Mouse (Mus musculus) lung, postnatal 36 days (tissue): Measurements from ENCODE around the gene Rpl34.

Experiments
- DNase-seq: peaks from one replicate; pipeline ENCODE4 v3.0.0; 2022; ENCODE audit warnings: mixed read lengths

Rpl34 gene

DNA sequence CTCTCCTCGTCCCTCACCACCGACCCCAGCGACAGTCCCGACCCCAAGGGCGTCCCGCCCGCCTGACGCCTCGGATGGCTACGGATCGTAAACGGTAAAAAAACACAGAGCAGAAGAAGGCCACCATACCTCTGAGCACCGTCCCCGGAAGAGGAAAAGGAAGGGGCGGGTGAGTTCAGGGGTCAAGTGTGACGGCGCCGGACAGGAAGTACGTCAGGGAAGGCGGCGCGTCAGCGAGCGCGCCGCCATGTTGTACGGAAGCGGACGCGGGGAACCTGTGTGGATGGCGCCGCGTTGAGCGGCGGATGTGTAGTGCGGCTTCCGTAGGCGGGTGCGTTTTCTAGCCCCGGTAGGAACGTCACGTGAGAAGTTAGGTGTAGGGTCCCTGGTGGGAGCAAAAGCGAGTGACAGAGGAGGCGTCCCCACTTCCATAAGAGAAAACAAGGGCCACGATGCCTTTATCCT lies at the start of gene Rpl34:
Gene Rpl34 (minus strand): TSS at position 210 of the 465 bp plus-strand sequence.
- DNase-seq: peak; percentile 96

DNA sequence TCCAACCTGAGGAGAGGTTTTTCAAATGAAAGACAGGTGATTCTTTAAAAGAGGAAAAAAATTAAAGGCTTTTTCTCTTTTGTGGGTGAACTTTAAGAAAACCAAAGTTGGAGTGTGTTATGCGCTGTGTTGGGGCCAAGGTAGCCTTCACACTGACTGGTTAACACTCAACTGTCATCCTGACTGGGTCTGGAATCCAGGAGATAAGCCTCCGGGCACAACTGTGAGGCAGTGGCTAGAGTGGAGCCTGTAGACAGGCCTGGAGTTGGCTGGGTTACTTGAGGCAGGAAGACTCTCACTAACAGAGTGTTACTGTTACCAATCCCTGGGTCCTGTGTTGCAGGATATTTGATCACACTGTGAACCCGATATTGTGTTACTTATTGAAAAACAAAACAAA lies 38.0 kb upstream of the Rpl34 start:
- no peak for DNase-seq

DNA sequence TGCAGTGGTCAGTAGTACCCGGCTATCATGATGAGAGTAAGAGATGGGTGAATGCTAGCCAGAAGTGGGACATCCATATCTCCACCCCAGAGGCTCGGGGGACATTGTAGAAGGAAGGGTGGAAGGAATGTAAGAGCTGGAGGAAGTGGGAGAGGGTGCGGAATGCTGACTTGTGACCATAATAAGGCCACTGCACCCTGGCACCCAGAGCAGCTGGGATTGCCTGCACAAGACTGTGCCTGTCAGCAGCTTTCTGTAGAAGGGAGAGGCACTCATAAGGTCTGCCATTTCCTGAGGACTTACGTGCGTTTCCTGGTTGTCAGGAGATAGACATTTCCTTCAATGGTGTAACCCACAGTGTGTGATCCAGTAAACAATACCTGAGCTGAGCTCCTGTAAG lies 33.9 kb upstream of the Rpl34 start:
- no peak for DNase-seq

DNA sequence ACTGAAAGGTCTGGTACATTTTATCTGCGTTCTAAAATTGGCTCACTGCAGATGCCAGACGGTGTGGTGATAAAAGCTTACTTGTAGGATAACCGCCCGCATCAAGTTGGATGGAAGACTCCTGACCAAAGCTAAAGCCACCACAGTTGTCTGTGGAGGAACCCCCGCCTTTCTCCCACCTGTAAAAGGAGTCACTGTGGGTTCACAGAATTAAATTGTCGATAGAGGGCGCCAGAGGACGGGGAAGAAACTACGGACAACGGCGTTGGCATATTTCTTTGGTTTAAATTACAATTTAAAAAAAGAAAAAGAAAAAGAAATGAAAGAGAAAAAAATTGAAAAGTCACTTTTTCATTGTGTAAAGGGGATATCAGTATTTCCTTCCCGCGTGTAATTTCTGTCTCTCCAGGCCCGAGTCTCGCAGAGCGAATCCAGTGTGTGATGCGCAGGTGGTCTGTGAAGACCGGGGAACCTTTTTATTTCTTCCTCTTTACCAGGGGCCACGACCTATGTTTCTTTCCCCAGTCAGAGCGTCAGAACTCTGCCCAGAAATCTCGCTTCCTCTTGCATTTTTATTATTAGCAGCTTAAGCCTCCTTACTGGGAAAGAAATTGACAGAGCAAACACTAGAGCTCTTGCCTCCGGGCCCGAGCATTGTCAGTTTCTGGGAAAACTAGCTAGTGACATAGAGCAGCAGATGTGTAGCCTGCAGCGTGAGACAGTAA lies 30.7 kb upstream of the Rpl34 start:
- peak; percentile 80 for DNase-seq

DNA sequence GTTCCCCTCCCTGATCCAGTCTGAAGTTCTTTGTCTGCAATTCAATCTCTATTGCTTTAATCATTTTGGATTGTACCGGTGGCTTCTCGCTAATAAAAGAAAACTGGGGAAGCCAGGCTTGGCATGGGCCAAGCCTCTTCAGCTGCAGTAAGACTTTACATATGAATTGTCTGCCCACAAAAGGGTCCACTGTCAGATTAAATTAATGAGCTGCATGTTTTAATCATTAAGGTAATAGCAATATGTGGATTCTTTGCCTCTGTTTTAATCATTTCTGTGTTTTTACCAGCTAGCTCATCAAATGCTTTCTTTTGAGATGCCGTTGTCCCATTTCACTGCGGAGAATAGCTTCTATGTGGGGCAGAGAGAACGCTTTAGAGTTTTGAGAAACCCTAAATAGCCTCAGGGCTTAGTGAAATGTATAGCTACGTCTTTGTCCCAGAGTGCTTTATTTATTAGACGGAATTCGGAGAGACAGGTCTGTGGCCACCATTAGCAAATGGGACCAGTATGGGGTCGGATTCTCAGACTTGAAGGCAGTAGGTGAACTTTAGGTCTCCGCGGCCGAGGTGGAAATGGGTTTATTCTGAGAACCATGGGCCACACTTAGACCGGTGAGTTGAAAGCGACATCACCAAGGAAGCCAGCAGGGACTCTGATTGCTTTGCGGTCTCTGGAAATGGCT lies 28.1 kb upstream of the Rpl34 start:
- no peak for DNase-seq

DNA sequence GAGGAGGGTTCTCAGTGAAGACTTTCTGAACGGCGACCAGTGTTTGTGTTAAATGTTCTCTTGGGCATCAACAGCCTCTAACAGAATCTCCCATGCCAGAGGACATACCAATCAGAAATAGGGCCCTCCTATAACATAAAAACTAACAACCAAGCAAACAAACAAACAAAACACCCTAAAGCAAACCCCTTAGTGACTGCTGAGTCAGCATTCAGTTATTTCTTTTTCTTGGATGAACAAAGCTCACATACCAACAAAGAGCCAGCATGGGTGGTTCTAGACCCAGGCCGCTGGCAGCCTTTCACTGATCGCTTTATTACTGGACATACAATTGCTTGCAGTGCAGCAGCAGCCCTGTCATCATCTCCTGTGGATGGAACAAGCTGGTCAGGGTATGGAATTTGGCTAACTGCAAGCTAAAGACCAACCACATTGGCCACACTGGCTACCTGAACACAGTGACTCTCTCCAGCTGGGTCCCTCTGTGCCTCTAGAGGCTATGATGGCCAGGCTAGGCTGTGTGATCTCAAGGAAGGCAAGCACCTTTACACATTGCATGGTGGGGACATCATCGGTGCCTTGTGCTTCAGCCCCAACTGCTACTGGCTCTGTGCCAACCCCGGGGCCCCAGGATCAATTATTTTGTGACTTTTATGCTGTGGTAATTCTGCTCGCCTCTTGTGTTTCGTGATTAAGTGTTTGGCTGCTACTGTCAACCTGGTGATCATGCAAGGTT lies 27.1 kb upstream of the Rpl34 start:
- no peak for DNase-seq

DNA sequence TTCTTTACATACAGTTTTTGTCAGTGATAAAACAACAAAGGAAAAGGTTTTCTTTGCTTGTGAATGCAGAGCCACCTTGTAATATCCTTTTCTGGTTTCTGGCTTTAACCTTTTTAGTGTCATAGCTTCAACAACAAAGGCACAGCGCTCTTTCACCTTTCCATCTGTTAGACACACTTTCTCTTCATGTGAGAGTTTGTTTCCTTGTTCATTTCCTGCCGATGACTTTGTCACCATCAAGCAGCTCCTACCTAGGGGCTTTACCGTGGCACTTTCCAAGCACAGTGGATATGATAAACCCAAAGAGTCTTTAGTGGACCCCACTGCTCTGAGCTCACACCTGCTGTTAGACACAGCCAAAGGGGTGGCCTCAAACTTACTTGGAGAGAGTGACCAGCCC lies 19.0 kb upstream of the Rpl34 start:
- DNase-seq: no peak

DNA sequence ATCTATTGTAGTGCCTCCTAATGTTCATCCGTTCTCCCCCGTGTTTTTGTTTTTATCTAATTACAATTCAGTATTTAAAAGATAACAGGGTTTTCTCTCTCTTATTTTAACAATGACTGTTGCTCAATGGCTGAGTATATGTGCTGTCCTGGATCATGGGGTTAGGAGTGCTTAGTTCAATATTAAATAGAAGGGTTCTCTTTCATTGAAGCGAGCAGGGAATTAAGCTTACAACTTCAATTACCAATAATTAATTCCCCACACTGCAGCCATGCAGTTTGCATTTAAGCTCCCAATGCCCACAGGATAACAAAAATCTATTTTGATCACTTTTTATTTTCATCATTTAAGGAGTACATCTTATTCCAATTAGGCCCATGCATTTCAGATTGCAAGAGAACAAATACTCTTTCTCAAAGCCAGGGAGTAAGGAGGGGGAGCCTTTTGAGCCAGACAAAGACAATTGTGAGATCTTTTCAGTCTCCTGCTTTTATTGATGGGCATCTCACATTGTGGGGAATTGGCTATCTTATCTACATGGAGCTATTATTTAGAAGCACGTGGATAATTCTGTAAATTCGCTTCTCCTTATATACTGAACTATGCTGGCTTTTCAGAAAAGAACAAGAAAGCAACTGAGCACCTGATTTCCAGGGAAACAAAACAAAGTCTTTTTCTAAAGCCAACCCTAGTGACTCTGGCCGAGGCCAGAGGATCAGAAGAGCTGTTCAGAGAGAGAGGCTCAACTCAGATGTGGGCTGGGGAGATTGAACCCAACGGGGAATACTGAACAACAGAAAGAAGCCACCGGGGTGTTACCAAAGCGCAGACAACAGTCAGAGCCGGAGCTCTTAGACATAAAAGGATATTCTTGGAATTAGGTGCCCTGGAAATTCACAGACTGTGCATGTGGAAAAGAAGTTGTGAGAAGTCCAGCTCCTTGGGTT lies 16.7 kb upstream of the Rpl34 start:
- no peak for DNase-seq

DNA sequence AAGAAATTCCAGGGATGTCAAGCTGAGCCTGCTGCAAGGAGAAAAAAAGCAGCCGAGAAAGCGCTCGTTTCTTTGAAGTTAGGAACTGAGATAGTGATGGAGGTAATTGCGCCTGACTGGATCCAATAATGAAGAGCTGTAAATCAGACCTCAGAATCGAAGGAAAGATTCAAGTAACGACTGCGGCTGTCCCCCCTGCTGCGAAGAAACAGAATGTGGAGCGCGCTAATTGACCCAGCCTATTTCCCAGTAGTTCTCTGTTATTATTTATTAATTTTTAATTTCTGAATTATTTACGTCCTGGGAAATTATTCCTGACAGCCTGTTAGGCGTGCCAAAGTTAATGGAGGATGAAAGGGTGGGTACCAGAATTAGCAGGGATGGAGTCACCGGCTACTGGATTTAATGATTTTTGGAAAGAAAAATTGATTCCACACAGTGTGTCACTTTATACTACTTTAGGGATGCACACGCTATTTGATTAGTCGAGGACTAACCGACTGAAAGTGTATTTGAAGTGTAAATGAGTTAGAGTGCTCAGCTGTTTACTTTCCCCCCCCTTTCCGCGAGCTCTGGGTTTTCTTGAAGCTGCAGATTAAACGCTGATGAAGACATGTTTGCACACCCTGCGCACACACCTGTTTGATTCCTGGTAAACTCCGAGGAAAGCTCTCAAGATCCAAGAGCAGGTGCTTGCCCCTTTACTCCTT lies 7.6 kb upstream of the Rpl34 start:
- DNase-seq: no peak

DNA sequence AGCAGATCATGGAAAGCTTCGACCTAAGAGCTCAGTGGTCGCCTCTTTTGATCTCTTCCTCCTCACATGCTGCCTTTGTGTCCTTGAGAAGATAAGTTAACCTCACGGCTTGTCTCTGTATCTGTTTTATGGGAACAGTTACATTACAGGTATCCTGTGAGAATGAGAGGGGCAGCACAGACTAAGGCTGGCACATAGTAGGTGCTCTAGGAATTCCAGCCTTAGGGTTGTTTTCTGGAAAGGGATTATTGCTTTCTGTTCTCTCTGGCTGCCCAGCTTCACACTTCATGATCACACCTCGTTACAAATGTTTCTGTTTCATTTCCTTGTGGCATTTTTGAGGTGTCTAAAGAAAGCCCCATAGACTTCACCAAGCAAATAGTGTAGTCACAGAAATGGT lies 6.6 kb upstream of the Rpl34 start:
- no peak for DNase-seq

DNA sequence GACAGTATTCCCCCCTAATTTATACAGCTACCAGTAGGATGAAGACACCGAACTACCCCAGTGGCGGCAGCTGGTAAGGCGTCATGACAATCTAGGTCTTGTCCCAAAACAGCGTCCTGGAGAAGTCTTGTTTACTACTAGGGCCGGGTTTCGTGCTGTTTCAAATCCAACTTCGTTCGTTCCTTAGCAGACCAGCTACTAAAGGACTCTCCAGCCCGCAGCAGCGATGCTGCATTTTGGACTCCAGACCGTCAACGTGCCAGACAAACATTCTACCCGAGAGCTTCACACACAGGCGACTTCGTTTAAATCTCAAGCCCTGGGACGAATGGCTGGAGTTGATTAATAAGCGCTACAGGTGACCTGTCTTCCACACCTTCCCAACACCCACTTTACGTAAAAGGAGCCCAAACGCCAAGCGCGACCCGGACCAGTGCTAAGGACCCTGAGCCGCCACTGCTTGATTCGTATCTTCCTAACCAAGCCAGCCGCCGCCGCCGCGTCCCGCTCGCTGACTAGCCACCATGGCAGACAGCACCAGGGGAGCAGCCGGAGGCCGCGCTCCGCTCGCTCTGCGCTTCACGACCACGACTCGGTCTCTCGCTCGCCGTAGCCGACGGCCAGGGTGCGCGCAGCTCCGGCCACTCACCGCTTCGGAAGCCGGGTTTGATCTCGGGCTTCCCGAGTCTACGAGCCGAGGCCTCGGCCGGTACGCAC lies 568 bp downstream of the Rpl34 start:
- peak; percentile 46 for DNase-seq

DNA sequence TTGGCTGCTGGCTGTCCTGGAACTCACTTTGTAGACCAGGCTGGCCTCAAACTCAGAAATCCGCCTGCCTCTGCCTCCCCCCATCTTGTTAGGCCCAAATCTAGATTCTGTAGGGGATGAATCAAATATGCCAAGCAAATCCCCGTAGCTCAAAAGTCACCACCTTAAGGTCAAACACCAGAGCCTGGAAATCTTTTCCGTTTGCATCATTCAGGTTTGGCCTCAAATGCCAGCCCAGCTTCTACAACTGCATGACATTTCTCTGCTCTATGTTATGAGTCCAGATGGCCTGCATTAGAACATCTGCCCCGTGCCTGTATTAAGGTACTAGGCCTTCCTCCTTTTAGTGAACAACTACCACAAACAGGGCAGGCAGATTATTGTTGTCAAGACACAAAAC lies 2.5 kb downstream of the Rpl34 start:
- DNase-seq: no peak

DNA sequence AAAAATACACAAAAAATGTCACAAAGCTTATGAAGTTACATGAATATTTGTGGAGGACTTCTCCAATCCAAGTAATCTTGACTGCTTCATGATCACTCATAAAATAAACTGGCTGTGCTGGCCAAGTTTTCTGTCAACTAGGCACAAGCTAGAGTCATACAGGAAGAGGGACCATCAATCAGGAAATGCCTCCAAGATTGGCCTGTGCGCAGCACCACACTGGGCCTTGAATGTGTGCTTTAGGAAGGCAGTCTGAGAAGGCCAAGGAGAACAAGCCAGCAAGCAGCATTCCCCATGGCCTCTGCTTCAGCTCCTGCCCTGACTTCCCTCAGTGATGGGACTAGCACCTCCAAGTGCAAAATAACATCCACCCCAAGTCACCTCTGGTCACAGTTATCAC lies 3.2 kb downstream of the Rpl34 start:
- peak; percentile 12 for DNase-seq

DNA sequence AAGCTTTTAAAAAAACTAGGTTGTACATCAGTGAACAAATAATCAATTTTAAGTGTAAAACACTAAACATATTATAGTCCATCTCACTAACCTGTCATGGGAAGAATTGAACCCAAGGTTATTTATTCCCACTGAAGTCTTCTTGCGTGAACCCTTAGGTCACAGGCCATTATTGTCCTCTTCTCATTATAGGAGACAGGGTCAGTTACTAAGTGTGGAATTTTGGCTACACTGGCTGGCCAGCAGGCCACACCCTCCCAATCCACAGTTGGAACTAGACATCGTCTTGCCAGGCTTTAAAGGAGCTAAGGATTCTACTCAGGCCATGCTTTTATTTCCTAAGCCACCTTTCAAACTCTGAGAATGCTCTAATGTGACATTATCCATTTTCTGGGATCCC lies 4.5 kb downstream of the Rpl34 start:
- DNase-seq: no peak

DNA sequence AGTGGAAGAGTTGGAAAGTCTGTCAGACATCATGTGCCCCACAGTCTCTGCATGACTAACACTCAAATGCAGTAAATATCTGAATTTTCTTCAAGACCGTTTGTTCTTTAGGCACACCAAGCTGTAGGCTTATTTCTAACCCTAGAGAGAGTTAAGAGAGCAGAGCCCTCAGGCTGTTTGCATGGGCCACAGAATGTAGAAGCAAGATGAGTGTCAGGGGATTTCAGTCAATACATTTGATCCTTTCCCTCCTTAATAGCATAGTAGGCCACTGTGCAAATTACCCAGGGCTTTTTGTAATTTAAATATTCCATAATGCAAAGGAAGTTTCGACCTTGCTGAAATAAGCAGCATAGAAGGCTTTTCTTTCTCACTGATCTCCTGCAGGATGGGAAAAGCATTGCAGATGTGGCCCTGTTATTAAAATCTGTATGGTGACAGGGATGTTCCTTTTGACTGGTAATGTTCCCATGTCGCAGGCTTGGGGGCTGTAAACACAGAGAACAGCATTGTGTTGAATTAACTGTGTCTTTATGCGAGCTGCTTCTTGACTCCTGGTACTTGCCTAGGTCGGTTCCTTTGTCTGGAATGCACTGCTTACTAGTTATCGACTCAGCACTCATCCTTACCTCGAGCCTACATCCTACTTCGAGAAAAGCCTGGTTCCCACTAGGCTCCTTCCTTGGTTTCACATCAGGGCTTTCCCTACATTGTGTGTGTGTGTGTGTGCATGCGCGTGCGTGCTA lies 7.3 kb downstream of the Rpl34 start:
- no peak for DNase-seq

DNA sequence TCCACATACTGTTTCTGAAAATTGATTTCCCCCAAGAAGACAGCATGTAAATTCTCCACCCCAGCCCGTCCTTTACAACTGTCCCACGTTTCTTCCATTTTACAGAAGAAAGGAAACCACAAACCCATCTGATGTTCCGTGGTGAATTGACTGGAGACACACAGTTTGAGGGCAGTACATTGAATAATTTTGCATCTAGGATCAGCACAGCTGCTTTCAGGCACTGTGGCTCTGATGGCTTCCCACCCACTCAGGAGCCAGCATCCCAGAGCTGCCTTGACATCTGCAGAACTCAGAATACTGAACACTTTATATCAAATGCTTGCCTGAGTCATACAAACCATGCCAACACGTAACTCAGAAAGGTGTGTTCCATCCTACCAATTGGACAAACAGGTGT lies 10.0 kb downstream of the Rpl34 start:
- no peak for DNase-seq

DNA sequence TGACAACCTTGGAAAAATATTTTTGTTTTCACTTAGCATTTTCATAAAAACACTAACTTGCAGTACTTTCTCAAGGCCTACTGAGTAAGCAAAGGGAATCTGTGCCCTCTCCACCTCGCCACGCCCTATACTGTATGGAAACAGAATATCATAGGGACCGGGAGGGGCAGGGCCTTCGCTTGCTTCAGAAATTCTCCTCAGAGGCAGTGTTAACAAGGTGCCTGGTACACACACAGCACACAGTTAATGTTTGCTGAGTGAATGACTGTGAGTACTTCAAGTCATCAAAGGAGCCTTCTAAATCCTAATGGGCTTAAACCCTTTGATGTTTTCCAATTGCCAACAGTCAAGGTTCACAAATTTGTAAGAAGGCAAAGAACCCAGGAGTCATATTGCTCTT lies 11.3 kb downstream of the Rpl34 start:
- no peak for DNase-seq

DNA sequence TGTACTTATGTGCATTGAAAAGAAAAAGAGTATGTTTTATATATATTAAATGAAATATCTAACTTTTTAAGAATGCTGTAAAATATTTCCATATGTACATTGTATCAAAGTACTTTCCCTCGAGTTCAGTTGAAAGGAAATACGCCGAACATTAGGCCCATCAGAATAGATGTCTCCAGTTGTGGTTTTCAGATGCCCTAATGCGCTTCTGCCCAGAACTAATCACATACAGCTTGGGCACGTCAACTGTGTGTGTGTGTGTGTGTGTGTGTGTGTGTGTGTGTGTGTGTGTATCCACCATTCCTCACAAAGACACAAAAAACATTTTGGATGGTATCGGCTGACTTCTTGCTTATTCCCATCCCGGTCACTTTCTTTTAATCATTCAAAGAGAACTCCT lies 13.6 kb downstream of the Rpl34 start:
- DNase-seq: no peak

DNA sequence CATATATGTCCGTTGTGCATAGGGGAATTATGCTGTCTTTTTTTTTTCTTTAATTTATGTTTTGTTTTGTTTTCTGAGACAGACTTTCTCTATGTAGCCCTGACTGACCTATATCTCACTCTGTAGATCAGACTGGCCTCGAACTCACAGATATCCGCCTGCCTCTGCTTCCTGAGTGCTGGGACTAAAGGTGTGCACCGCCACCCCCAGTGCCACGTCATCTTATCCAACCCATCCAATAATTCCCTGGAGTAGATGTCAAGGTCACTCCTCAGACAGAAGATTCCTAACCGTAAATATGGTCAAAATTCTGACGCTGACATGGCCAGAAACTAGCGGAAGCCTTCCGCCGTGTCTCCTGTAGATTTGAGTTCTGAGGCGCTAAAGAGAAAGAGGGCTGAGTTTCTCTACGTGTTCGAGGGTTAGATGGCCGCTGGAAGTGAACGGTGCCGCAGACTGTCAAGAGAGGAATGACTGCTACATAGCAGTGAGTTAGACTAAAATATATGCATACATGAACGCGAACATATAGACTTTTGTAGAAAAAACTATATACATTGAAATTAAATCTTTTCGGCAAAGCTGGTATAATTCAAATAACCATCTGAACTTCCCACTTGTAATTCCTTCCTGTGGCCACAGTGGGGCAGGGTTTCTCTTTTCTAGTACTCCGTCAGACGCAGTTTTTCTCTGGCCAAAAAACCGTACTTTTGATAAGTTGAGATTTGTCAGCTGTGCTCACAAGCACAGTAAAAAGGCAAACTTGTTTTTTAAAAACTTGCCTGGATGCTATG lies 15.2 kb downstream of the Rpl34 start:
- DNase-seq: peak; percentile 83

DNA sequence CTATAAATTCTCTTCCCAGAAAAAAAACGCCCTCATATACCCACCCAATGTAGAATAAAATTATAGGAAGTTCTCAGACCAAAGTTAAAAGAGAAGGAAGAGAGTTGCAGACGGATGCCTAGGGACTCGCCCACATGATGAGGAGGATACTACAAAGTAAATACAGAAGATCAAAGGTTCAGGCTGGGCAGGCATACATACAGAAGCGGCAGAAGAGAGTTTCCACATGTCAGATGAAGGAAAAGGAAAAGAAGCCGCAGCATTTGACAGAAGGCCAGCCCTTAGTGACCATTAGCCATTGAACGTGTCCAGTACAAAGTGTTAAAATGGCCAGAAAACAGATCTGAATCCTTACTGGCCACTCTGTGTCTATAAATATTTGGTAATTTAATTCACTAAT lies 17.3 kb downstream of the Rpl34 start:
- DNase-seq: peak; percentile 24
